Mouse (Mus musculus) 416B (cell line): Measurements from ENCODE around the gene Elfn1.

ENCODE experiments used
- DNase-seq: peaks from one replicate; pipeline ENCODE4 v3.0.0; 2011; ENCODE audit warnings: low read depth

Elfn1 gene

GRCm38 (mm10) chr5:140023941-140024500 lies 116.3 kb downstream of the Elfn1 start:
- no peak for DNase-seq
